Mouse (Mus musculus) forebrain, embryonic 10.5 days (tissue): ENCODE measurements around the gene Cacna1i. TPM values are rescaled to one million over a fixed set of nuclear protein-coding genes. Genes with fewer than 3 reads are reported as not detected.
A peak's percentile ranks its signal among the peaks of the same experiment; 100 is the strongest.

Experiments used
- DNase-seq: peaks from one replicate; pipeline ENCODE4 v3.0.0-alpha.2; 2017; ENCODE audit warnings: low spot score; ENCODE audit errors: extremely low spot score
- H3K27ac ChIP-seq: fragments of 300-500 bp; sonication (generic); 2 replicates; pipeline ENCODE4 v1.5.1; 2016; ENCODE audit warnings: mild to moderate bottlenecking
- H3K27me3 ChIP-seq: fragments of 300-500 bp; sonication (generic); 2 replicates; pipeline ENCODE4 v1.6.1; 2016; ENCODE audit warnings: mild to moderate bottlenecking; ENCODE audit not compliant: poor library complexity, severe bottlenecking
- H3K36me3 ChIP-seq: fragments of 300-500 bp; sonication (generic); replicated peaks from 2 replicates; pipeline ENCODE4 v1.6.1; 2016; ENCODE audit warnings: mild to moderate bottlenecking, moderate library complexity
- H3K4me1 ChIP-seq: fragments of 300-500 bp; sonication (generic); 2 replicates; pipeline ENCODE4 v1.6.1; 2016
- H3K4me3 ChIP-seq: fragments of 300-500 bp; sonication (generic); 2 replicates; pipeline ENCODE4 v1.5.1; 2016; ENCODE audit warnings: mild to moderate bottlenecking, moderate library complexity
- H3K9me3 ChIP-seq: fragments of 300-500 bp; sonication (generic); 2 replicates; pipeline ENCODE4 v1.6.1; 2016; ENCODE audit warnings: mild to moderate bottlenecking, moderate library complexity
- whole genome bisulfite sequencing: fragments of 180-500 bp; shearing (Covaris S2); methylation state at CpG from one replicate; pipeline ENCODE4 v1.1.7; 2016; 5-methylcytosine and 5-hydroxymethylcytosine counted together
- polyA plus RNA-seq: library from polyadenylated mRNA; unstranded; fragments of >200 nt; fragmentation: Nextera tagmentation; extraction: Ambion mirVana; gene quantifications from 2 replicates; pipeline ENCODE4 v1.2.1, GENCODE M21; 2016

Cacna1i gene
- polyA plus RNA-seq, 1 experiment from 2014 or later, result 0.04 TPM

- Histone ChIP-seq H3K36me3 (no peaks in the 10 kb centered on the region), H3K4me3 (peak overlapping the region; percentile 22; the same call in 1 of the 2 replicates), H3K27ac (peak overlapping the region; percentile 85), H3K27me3 (peaks cover 7% of the 10 kb centered on the region), H3K4me1 (peaks cover 29% of the 10 kb centered on the region), H3K9me3 (no peaks in the 10 kb centered on the region)
- DNase-seq, result peak; percentile 49
- WGBS, result 45% methylated on average over 9 of the region's 9 CpGs
These were observed 151.4 kb downstream of the Cacna1i start for GRCm38 (mm10) chr15:80438423-80438822.

- H3K4me3 ChIP-seq, result no peak overlapping the region
- no peak for DNase-seq
- H3K4me1 ChIP-seq, result peaks cover 29% of the 10 kb centered on the region
- no peak overlapping the region for H3K27ac ChIP-seq
- WGBS, result 86% methylated on average over 6 of the region's 6 CpGs
- no peaks in the 10 kb centered on the region for H3K9me3 ChIP-seq
- H3K36me3 ChIP-seq, result no peaks in the 10 kb centered on the region
- H3K27me3 ChIP-seq, result peaks cover 7% of the 10 kb centered on the region
These were observed 153.2 kb downstream of the Cacna1i start for GRCm38 (mm10) chr15:80440195-80440594.

- H3K4me3 ChIP-seq, result no peak overlapping the region
- no peak for DNase-seq
- H3K27ac ChIP-seq, result no peak overlapping the region
- WGBS, result 89% methylated on average over 15 of the region's 15 CpGs
- no peaks in the 10 kb centered on the region for H3K4me1 ChIP-seq
- no peaks in the 10 kb centered on the region for H3K27me3 ChIP-seq
- 0 out of 2 replicates have a peak, but pooled peaks cover 4% of the 10 kb centered on the region for H3K9me3 ChIP-seq
- H3K36me3 ChIP-seq, result no peaks in the 10 kb centered on the region
These were observed 159.1 kb downstream of the Cacna1i start for GRCm38 (mm10) chr15:80445956-80446687.

Other genes with a start within 250 kb of the Cacna1i start
- 10.5 and 11.2 TPM in 2 replicates for gene Syngr1, start 195.9 kb upstream of the Cacna1i start, polyA plus RNA-seq
- gene Rpl3, start 195.4 kb upstream of the Cacna1i start, polyA plus RNA-seq, result 1,023 and 1,061 TPM in 2 replicates
- 40.8 and 42.8 TPM in 2 replicates for gene Tab1, start 154.1 kb upstream of the Cacna1i start, polyA plus RNA-seq
- gene Mgat3, start 113.5 kb upstream of the Cacna1i start, polyA plus RNA-seq, result 5.1 and 5.9 TPM in 2 replicates
- 44.3 and 48.2 TPM in 2 replicates for gene Mief1, start 53.2 kb upstream of the Cacna1i start, polyA plus RNA-seq
- gene AC140267.1, start 51.4 kb upstream of the Cacna1i start, polyA plus RNA-seq, result 3.6 and 3.7 TPM in 2 replicates
- gene Atf4, start 32.1 kb upstream of the Cacna1i start, polyA plus RNA-seq, result 120 and 132 TPM in 2 replicates
- 63.5 and 66.2 TPM in 2 replicates for gene Rps19bp1, start 22.9 kb upstream of the Cacna1i start, polyA plus RNA-seq